ENCODE assay signal across 8 mouse cellular contexts in genomic region chr4:132958741-132959678, GRCm38 (mm10). TPM values are rescaled to one million over a fixed set of nuclear protein-coding genes. Genes with fewer than 3 reads are reported as not detected.
DNase-seq lines count a peak whose midpoint lies in the region; ATAC-seq and TF ChIP-seq lines count a peak whose summit lies in the region.

No protein-coding gene starts in this region.

- DNase-seq in spleen, adult 2 months (ENCODE audit: low read depth in 1 of 2, low spot score in 2 of 2): no peak
- DNase-seq in spleen, postnatal 4 days (ENCODE audit: low spot score in 2 of 2): no peak
- no peak for DNase-seq in forebrain, postnatal 0 days
- DNase-seq in lung, postnatal 25 days (ENCODE audit: low spot score): peak; percentile 35
- DNase-seq in layer of hippocampus, adult 18-20 months (ENCODE audit: low spot score in 2 of 2): no peak

- no peak overlapping the region; the same call in 1 of the 2 replicates for H3K4me3 ChIP-seq in spleen, adult 2 months (ENCODE audit: extremely low read depth, insufficient read depth, insufficient read length)
- no peak overlapping the region for H3K4me3 ChIP-seq in forebrain, postnatal 0 days (ENCODE audit: low read depth, low read length)
- no peak overlapping the region for H3K4me3 ChIP-seq in intestine, embryonic 15.5 days (replicated peaks)
- no peak overlapping the region for H3K4me3 ChIP-seq in stomach, embryonic 15.5 days (replicated peaks)

- no peaks in the 10 kb centered on the region for H3K9me3 ChIP-seq in forebrain, postnatal 0 days (ENCODE audit: low read length)
- H3K9me3 ChIP-seq in intestine, embryonic 15.5 days: no peaks in the 10 kb centered on the region
- no peaks in the 10 kb centered on the region for H3K9me3 ChIP-seq in stomach, embryonic 15.5 days

- H3K9ac ChIP-seq in forebrain, postnatal 0 days: no peak overlapping the region
- no peak overlapping the region for H3K9ac ChIP-seq in intestine, embryonic 15.5 days
- H3K9ac ChIP-seq in stomach, embryonic 15.5 days: no peak overlapping the region

- 58% methylated on average over 10 of the region's 10 CpGs for WGBS in spleen, adult 2 months
- 9% methylated on average over 10 of the region's 10 CpGs for WGBS in forebrain, postnatal 0 days
- 13% methylated on average over 10 of the region's 10 CpGs for WGBS in intestine, embryonic 15.5 days
- WGBS in stomach, embryonic 15.5 days: 15% methylated on average over 10 of the region's 10 CpGs

- ATAC-seq in forebrain, postnatal 0 days: peak; percentile 53
- peak; percentile 54 for ATAC-seq in intestine, embryonic 15.5 days
- ATAC-seq in stomach, embryonic 15.5 days (ENCODE audit: insufficient read depth, low FRiP score, low read depth): peak; percentile 71
- no peak for ATAC-seq in megakaryocyte-erythroid progenitor cell, adult 5-6 weeks (replicated peaks; ENCODE audit: low FRiP score, low TSS enrichment, poor library complexity, severe bottlenecking)

- peak overlapping the region; percentile 75 for H3K27ac ChIP-seq in spleen, adult 2 months (ENCODE audit: insufficient read depth, low read length)
- H3K27ac ChIP-seq in forebrain, postnatal 0 days (ENCODE audit: low read depth, low read length): peak overlapping the region; percentile 71
- peak overlapping the region; percentile 84 for H3K27ac ChIP-seq in intestine, embryonic 15.5 days
- H3K27ac ChIP-seq in stomach, embryonic 15.5 days: peak overlapping the region; percentile 80

- H3K36me3 ChIP-seq in spleen, adult 2 months (ENCODE audit: control insufficient read depth, insufficient read depth, low read length): no peaks in the 10 kb centered on the region
- H3K36me3 ChIP-seq in forebrain, postnatal 0 days (ENCODE audit: insufficient read depth): no peaks in the 10 kb centered on the region
- H3K36me3 ChIP-seq in intestine, embryonic 15.5 days: no peaks in the 10 kb centered on the region
- H3K36me3 ChIP-seq in stomach, embryonic 15.5 days: no peaks in the 10 kb centered on the region

- H3K27me3 ChIP-seq in spleen, adult 2 months (ENCODE audit: control insufficient read depth, insufficient read depth, low read length): no peaks in the 10 kb centered on the region
- H3K27me3 ChIP-seq in forebrain, postnatal 0 days (ENCODE audit: insufficient read depth, low read length): no peaks in the 10 kb centered on the region
- no peaks in the 10 kb centered on the region for H3K27me3 ChIP-seq in intestine, embryonic 15.5 days (replicated peaks)
- no peaks in the 10 kb centered on the region for H3K27me3 ChIP-seq in stomach, embryonic 15.5 days (replicated peaks)

- H3K4me1 ChIP-seq in spleen, adult 2 months (ENCODE audit: control insufficient read depth, insufficient read depth, insufficient read length): peaks cover 32% of the 10 kb centered on the region
- H3K4me1 ChIP-seq in forebrain, postnatal 0 days (ENCODE audit: insufficient read depth): no peaks in the 10 kb centered on the region
- H3K4me1 ChIP-seq in intestine, embryonic 15.5 days (replicated peaks): peaks cover 41% of the 10 kb centered on the region
- peaks cover 29% of the 10 kb centered on the region for H3K4me1 ChIP-seq in stomach, embryonic 15.5 days

- no peak for TF ChIP-seq CTCF in spleen, adult 2 months (IDR thresholded peaks at IDR 0.05; ENCODE audit: extremely low read depth, insufficient read depth, insufficient read length, insufficient replicate concordance)
- no peak for TF ChIP-seq CTCF in forebrain, postnatal 0 days (IDR thresholded peaks at IDR 0.05; ENCODE audit: low read depth)

- H3K4me2 ChIP-seq in forebrain, postnatal 0 days (ENCODE audit: low read depth): no peak overlapping the region
- H3K4me2 ChIP-seq in intestine, embryonic 15.5 days (replicated peaks): peak overlapping the region; percentile 31
- H3K4me2 ChIP-seq in stomach, embryonic 15.5 days: no peak overlapping the region; the same call in 1 of the 2 replicates

- TF ChIP-seq POLR2A in spleen, adult 2 months (IDR thresholded peaks at IDR 0.05; ENCODE audit: low read depth, low read length): no peak; the same call in 1 of the 2 replicates

RNA-seq across cellular contexts. Expression of gene Fgr, which starts 14.9 kb away (rescaled TPM):
- polyA plus RNA-seq in spleen, adult 2 months (2012; rRNA removed): 37.5 and 39.9 TPM in 2 replicates
- total RNA-seq in forebrain, postnatal 0 days (2014; rRNA removed): not detected in 2 replicates
- 0.06 TPM in 2 replicates for polyA plus RNA-seq in forebrain, postnatal 0 days (2015; fragmentation: Nextera tagmentation; extraction: Ambion mirVana)
- polyA plus RNA-seq in intestine, embryonic 15.5 days (2015; fragmentation: Nextera tagmentation; extraction: Ambion mirVana): 2.3 and 3.7 TPM in 2 replicates
- 1.6 TPM in 2 replicates for polyA plus RNA-seq in stomach, embryonic 15.5 days (2015; fragmentation: Nextera tagmentation; extraction: Ambion mirVana)
- under 1 TPM; 0.13 to 0.35 TPM for total RNA-seq in layer of hippocampus, adult 18-20 months (2021)
- total RNA-seq in megakaryocyte-erythroid progenitor cell, adult 5-6 weeks (2014; fragmentation: Nextera tagmentation): 2.8 TPM in 1 of 2 replicates, not detected in the other
- 0.30 and 0.33 TPM in 2 replicates for total RNA-seq in megakaryocyte-erythroid progenitor cell, adult 5-6 weeks (2017)

RNA-seq across cellular contexts. Expression of gene Fam76a, which starts 36.7 kb away (rescaled TPM):
- polyA plus RNA-seq in spleen, adult 2 months (2012; rRNA removed): 7.2 and 9.1 TPM in 2 replicates
- 27.9 and 29.8 TPM in 2 replicates for total RNA-seq in forebrain, postnatal 0 days (2014; rRNA removed)
- polyA plus RNA-seq in forebrain, postnatal 0 days (2015; fragmentation: Nextera tagmentation; extraction: Ambion mirVana): 28.0 and 41.0 TPM in 2 replicates
- polyA plus RNA-seq in intestine, embryonic 15.5 days (2015; fragmentation: Nextera tagmentation; extraction: Ambion mirVana): 41.8 and 45.3 TPM in 2 replicates
- polyA plus RNA-seq in stomach, embryonic 15.5 days (2015; fragmentation: Nextera tagmentation; extraction: Ambion mirVana): 39.3 and 45.5 TPM in 2 replicates
- total RNA-seq in layer of hippocampus, adult 18-20 months (2021): 10 to 100 TPM; 53.1 to 60.5 TPM
- 20.0 and 23.9 TPM in 2 replicates for total RNA-seq in megakaryocyte-erythroid progenitor cell, adult 5-6 weeks (2014; fragmentation: Nextera tagmentation)
- 23.2 and 26.7 TPM in 2 replicates for total RNA-seq in megakaryocyte-erythroid progenitor cell, adult 5-6 weeks (2017)

RNA-seq across cellular contexts. Expression of gene Ahdc1, which starts 52.0 kb away (rescaled TPM):
- 24.3 and 25.1 TPM in 2 replicates for polyA plus RNA-seq in spleen, adult 2 months (2012; rRNA removed)
- 56.7 and 82.4 TPM in 2 replicates for total RNA-seq in forebrain, postnatal 0 days (2014; rRNA removed)
- polyA plus RNA-seq in forebrain, postnatal 0 days (2015; fragmentation: Nextera tagmentation; extraction: Ambion mirVana): 7.6 and 8.4 TPM in 2 replicates
- polyA plus RNA-seq in intestine, embryonic 15.5 days (2015; fragmentation: Nextera tagmentation; extraction: Ambion mirVana): 5.4 and 6.3 TPM in 2 replicates
- 8.2 and 9.3 TPM in 2 replicates for polyA plus RNA-seq in stomach, embryonic 15.5 days (2015; fragmentation: Nextera tagmentation; extraction: Ambion mirVana)
- total RNA-seq in layer of hippocampus, adult 18-20 months (2021): 100 to 1,000 TPM; 114 to 116 TPM
- 4.8 and 7.0 TPM in 2 replicates for total RNA-seq in megakaryocyte-erythroid progenitor cell, adult 5-6 weeks (2014; fragmentation: Nextera tagmentation)
- 0.33 and 0.72 TPM in 2 replicates for total RNA-seq in megakaryocyte-erythroid progenitor cell, adult 5-6 weeks (2017)
